Mouse (Mus musculus): ENCODE results near the gene Frzb.

DNA sequence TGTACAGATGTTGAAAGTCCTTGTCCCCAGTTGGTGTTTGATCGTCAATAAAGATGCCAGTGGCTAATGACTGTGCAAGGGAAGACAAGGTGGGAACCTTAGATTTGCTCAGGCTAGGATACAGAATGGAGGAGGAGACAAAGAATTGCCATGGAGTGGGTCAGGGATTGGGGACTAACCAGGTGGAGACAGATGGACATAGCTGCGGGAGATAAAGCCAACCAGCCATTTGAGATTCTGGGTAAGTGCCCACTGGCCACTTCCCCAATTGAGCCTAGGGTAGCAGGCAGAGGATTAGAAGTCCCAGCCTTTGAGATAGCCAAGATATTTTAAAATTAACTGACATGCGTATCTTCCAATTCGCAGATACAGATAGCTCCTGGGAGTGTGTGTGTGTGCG lies 37.5 kb upstream of the Frzb start:
- TF ChIP-seq CTCF (IDR thresholded peaks at IDR 0.05; ENCODE audit: low read depth) (no peak), EP300 (IDR thresholded peaks at IDR 0.05; ENCODE audit: low read depth) (no peak)

All from liver, embryonic 14.5 days (tissue).